Mouse (Mus musculus): Measurements from ENCODE around the gene 1700018B08Rik. TPM values are rescaled to one million over a fixed set of nuclear protein-coding genes. Genes with fewer than 3 reads are reported as not detected.

The 1700018B08Rik gene
- polyA plus RNA-seq, 1 experiment = not detected

DNA sequence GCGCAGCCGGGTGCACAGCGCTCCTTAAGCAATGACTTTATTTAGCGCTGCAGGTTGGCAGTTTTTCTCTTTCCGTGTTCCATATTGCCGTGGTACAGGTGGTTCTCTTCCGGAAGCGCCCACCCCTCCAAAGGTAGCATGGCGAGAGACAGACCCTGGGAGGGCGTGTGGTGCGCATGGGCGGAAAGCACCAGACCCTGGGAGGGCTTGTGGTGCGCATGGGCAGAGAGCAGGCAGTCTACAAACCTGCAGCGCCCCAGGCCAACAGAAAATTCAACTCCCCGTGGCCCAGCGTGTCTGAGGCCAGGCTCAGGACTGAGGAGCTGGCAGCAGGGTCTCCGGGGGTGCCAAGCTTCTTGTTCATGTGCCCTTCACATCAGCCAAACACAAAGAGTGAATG is 26.7 kb upstream of the 1700018B08Rik start:
- Histone ChIP-seq H3ac (ENCODE audit: control insufficient read depth, insufficient read length, low read depth) (no peak overlapping the region), H3K79me3 (ENCODE audit: low read depth) (peaks cover 13% of the 10 kb centered on the region), H3K27me3 (ENCODE audit: control insufficient read depth, insufficient read depth, insufficient read length) (no peaks in the 10 kb centered on the region), H3K36me3 (ENCODE audit: control insufficient read depth, insufficient read depth) (no peaks in the 10 kb centered on the region), H3K4me3 (ENCODE audit: insufficient read depth, poor library complexity, severe bottlenecking) (no peak overlapping the region), H3K79me2 (ENCODE audit: control insufficient read depth, insufficient read depth) (peaks cover 40% of the 10 kb centered on the region)
- TF ChIP-seq CTCF (IDR thresholded peaks at IDR 0.05; ENCODE audit: control insufficient read depth, insufficient read depth, insufficient read length) (no peak), USF1 (IDR thresholded peaks at IDR 0.05; ENCODE audit: low read depth) (no peak), FOSL1 (IDR thresholded peaks at IDR 0.05; ENCODE audit: insufficient read depth, low read length, poor library complexity, severe bottlenecking) (no peak), MAX (IDR thresholded peaks at IDR 0.05) (no peak), MYOG (IDR thresholded peaks at IDR 0.05; ENCODE audit: control insufficient read depth, extremely low read depth, insufficient read length) (no peak)

- H3K27me3 ChIP-seq (ENCODE audit: control insufficient read depth, insufficient read depth, insufficient read length) = no peaks in the 10 kb centered on the region
- no peak for TF ChIP-seq CTCF (IDR thresholded peaks at IDR 0.05; ENCODE audit: control insufficient read depth, insufficient read depth, insufficient read length)
- TF ChIP-seq MYOG (IDR thresholded peaks at IDR 0.05; ENCODE audit: control insufficient read depth, extremely low read depth, insufficient read length) = no peak
- no peak for TF ChIP-seq CEBPB (IDR thresholded peaks at IDR 0.05; ENCODE audit: low read depth)
- no peak for TF ChIP-seq USF1 (IDR thresholded peaks at IDR 0.05; ENCODE audit: low read depth)
- TF ChIP-seq FOSL1 (IDR thresholded peaks at IDR 0.05; ENCODE audit: insufficient read depth, low read length, poor library complexity, severe bottlenecking) = no peak
- no peak for TF ChIP-seq MAX (IDR thresholded peaks at IDR 0.05)
- TF ChIP-seq MYOD1 (IDR thresholded peaks at IDR 0.05; ENCODE audit: control insufficient read depth, insufficient read length, low read depth) = no peak
- no peak overlapping the region for H3K4me3 ChIP-seq (ENCODE audit: insufficient read depth, poor library complexity, severe bottlenecking)
- H3K36me3 ChIP-seq (ENCODE audit: control insufficient read depth, insufficient read depth) = no peaks in the 10 kb centered on the region
- peaks cover 40% of the 10 kb centered on the region for H3K79me2 ChIP-seq (ENCODE audit: control insufficient read depth, insufficient read depth)
- peaks cover 13% of the 10 kb centered on the region for H3K79me3 ChIP-seq (ENCODE audit: low read depth)
- H3ac ChIP-seq (ENCODE audit: control insufficient read depth, insufficient read length, low read depth) = no peak overlapping the region
These were observed 26.2 kb upstream of the 1700018B08Rik start for GRCm38 (mm10) chr8:121570335-121570734.

GRCm38 (mm10) chr8:121568321-121568720 is 24.2 kb upstream of the 1700018B08Rik start:
- H3K79me3 ChIP-seq (ENCODE audit: low read depth) = peaks cover 7% of the 10 kb centered on the region
- H3K36me3 ChIP-seq (ENCODE audit: control insufficient read depth, insufficient read depth) = no peaks in the 10 kb centered on the region
- H3K79me2 ChIP-seq (ENCODE audit: control insufficient read depth, insufficient read depth) = peaks cover 21% of the 10 kb centered on the region
- H3ac ChIP-seq (ENCODE audit: control insufficient read depth, insufficient read length, low read depth) = no peak overlapping the region
- H3K27me3 ChIP-seq (ENCODE audit: control insufficient read depth, insufficient read depth, insufficient read length) = no peaks in the 10 kb centered on the region
- H3K4me3 ChIP-seq (ENCODE audit: insufficient read depth, poor library complexity, severe bottlenecking) = no peak overlapping the region
- no peak for TF ChIP-seq MAX (IDR thresholded peaks at IDR 0.05)
- TF ChIP-seq CTCF (IDR thresholded peaks at IDR 0.05; ENCODE audit: control insufficient read depth, insufficient read depth, insufficient read length) = no peak
- no peak for TF ChIP-seq CEBPB (IDR thresholded peaks at IDR 0.05; ENCODE audit: low read depth)
- TF ChIP-seq USF1 (IDR thresholded peaks at IDR 0.05; ENCODE audit: low read depth) = no peak
- no peak for TF ChIP-seq MYOD1 (IDR thresholded peaks at IDR 0.05; ENCODE audit: control insufficient read depth, insufficient read length, low read depth)
- TF ChIP-seq MYOG (IDR thresholded peaks at IDR 0.05; ENCODE audit: control insufficient read depth, extremely low read depth, insufficient read length) = no peak
- TF ChIP-seq FOSL1 (IDR thresholded peaks at IDR 0.05; ENCODE audit: insufficient read depth, low read length, poor library complexity, severe bottlenecking) = no peak

DNA sequence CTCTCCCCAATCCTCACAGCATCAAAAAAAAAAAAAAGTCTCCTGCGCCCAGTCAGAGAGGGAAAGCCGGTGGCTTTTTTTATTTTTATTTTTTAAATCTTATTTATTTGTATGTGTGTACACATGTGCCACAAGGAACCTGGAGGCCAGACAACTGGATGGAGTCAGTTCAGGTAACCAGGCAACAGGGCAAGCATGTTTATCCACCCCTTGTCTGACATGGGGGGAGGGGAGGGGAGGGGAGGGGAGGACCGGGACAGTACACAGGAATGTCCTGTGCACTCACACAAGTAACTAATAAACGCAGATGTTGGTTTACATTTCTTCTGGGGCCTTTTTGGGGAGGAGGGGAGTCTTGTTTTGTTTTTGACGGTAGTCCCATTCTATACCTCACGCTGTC is 19.6 kb upstream of the 1700018B08Rik start:
- no peaks in the 10 kb centered on the region for H3K36me3 ChIP-seq (ENCODE audit: control insufficient read depth, insufficient read depth)
- H3K4me3 ChIP-seq (ENCODE audit: insufficient read depth, poor library complexity, severe bottlenecking) = no peak overlapping the region
- no peak overlapping the region for H3ac ChIP-seq (ENCODE audit: control insufficient read depth, insufficient read length, low read depth)
- no peaks in the 10 kb centered on the region for H3K79me3 ChIP-seq (ENCODE audit: low read depth)
- H3K79me2 ChIP-seq (ENCODE audit: control insufficient read depth, insufficient read depth) = peaks cover 8% of the 10 kb centered on the region
- H3K27me3 ChIP-seq (ENCODE audit: control insufficient read depth, insufficient read depth, insufficient read length) = no peaks in the 10 kb centered on the region
- TF ChIP-seq CEBPB (IDR thresholded peaks at IDR 0.05; ENCODE audit: low read depth) = no peak
- no peak for TF ChIP-seq MYOG (IDR thresholded peaks at IDR 0.05; ENCODE audit: control insufficient read depth, extremely low read depth, insufficient read length)
- TF ChIP-seq MAX (IDR thresholded peaks at IDR 0.05) = no peak
- TF ChIP-seq CTCF (IDR thresholded peaks at IDR 0.05; ENCODE audit: control insufficient read depth, insufficient read depth, insufficient read length) = no peak
- no peak for TF ChIP-seq MYOD1 (IDR thresholded peaks at IDR 0.05; ENCODE audit: control insufficient read depth, insufficient read length, low read depth)
- TF ChIP-seq FOSL1 (IDR thresholded peaks at IDR 0.05; ENCODE audit: insufficient read depth, low read length, poor library complexity, severe bottlenecking) = no peak
- TF ChIP-seq USF1 (IDR thresholded peaks at IDR 0.05; ENCODE audit: low read depth) = no peak

- TF ChIP-seq CEBPB (IDR thresholded peaks at IDR 0.05; ENCODE audit: low read depth) = no peak
- no peak for TF ChIP-seq MYOG (IDR thresholded peaks at IDR 0.05; ENCODE audit: control insufficient read depth, extremely low read depth, insufficient read length)
- no peak for TF ChIP-seq FOSL1 (IDR thresholded peaks at IDR 0.05; ENCODE audit: insufficient read depth, low read length, poor library complexity, severe bottlenecking)
- no peak for TF ChIP-seq MAX (IDR thresholded peaks at IDR 0.05)
- no peak for TF ChIP-seq CTCF (IDR thresholded peaks at IDR 0.05; ENCODE audit: control insufficient read depth, insufficient read depth, insufficient read length)
- no peak for TF ChIP-seq MYOD1 (IDR thresholded peaks at IDR 0.05; ENCODE audit: control insufficient read depth, insufficient read length, low read depth)
- no peak for TF ChIP-seq USF1 (IDR thresholded peaks at IDR 0.05; ENCODE audit: low read depth)
- Histone ChIP-seq H3K4me3 (ENCODE audit: insufficient read depth, poor library complexity, severe bottlenecking) (no peak overlapping the region), H3K79me3 (ENCODE audit: low read depth) (no peaks in the 10 kb centered on the region), H3ac (ENCODE audit: control insufficient read depth, insufficient read length, low read depth) (no peak overlapping the region), H3K79me2 (ENCODE audit: control insufficient read depth, insufficient read depth) (peaks cover 4% of the 10 kb centered on the region), H3K27me3 (ENCODE audit: control insufficient read depth, insufficient read depth, insufficient read length) (no peaks in the 10 kb centered on the region), H3K36me3 (ENCODE audit: control insufficient read depth, insufficient read depth) (no peaks in the 10 kb centered on the region)
These were observed 18.8 kb upstream of the 1700018B08Rik start for GRCm38 (mm10) chr8:121562941-121563351.
